Mouse (Mus musculus) embryo, embryonic 11 days (tissue): Measurements from ENCODE around the gene Wnt9a.
"Not testable (repeated sequence)": the region's sequence is repeated elsewhere in the genome, so short reads cannot be mapped to it uniquely, and the experiment has no call there.

Experiments
- DNase-seq: peaks from one replicate; pipeline ENCODE4 v3.0.0-alpha.2; 2015

The Wnt9a gene

DNA sequence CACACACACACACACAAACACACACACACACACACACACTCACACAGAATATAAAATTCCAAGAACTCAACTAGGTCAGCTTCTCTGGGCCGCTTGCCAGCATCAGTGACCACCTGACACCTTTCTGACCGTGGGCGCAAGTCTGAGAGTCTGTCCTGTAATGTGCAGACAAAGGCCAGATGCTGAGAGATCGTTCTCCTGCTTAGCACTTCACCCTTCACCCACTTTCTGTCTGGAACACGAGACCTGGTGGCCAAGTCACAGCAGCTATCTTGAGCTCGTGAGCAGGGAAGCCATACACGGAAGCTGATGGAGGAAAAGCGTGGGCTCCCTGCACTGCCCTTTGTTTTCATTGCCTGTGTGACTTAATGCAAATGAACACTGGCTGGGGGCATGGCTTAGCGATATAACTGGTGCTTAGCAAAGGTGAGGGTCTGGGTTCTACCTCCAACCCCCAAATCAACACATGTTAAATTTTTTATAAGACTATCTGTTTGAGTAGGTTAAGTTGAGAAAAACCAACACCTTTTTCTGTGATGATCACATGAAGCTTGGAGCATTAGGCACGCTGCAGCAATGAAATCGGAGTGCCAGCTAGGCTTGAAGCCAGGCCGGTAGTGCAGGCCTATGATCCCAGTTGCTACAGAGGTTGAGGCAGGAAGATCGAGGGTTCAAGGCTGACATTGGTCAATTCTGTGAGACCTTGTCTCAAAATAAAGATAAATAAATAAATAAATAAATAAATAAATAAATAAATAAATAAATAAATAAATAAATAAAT is 31.4 kb downstream of the Wnt9a start:
- DNase-seq, result no peak

DNA sequence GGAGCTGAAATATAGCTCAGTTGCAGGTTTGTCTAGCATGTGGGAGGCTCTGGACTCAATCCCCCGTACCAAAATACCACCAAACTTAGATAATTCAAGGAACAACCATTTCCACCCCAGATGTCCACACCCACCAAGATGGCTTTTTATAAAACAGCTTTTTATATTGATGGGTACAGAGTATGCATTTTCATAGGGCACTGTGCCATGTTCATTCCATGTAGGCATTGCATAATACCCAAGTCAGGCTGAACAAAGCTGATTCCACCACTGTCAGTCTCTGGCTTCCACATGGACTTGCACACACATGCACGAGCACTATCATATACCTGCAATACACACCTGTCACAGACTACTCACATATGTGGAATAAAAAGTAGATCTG is 32.0 kb downstream of the Wnt9a start:
- no peak for DNase-seq

DNA sequence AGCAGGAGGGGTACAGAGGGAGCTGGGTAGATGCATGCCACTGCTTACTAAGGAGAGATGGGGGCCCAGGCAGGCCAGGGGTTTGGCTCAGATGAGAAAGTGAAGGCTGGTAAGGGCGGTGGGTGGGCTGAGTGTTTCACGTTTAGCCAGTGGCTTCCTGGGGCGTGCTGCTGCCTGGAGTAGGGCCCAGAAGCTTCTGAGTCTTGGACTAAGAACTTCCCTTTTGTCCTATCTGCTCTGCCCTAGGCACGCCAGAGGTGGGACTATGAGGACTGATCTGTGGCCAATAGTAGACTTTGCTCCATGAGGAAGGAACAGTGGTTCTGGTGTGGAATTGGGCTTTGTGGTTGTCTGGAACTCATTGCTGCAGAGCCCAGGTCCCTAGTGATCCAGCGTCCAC is 36.2 kb downstream of the Wnt9a start:
- DNase-seq, result no peak

DNA sequence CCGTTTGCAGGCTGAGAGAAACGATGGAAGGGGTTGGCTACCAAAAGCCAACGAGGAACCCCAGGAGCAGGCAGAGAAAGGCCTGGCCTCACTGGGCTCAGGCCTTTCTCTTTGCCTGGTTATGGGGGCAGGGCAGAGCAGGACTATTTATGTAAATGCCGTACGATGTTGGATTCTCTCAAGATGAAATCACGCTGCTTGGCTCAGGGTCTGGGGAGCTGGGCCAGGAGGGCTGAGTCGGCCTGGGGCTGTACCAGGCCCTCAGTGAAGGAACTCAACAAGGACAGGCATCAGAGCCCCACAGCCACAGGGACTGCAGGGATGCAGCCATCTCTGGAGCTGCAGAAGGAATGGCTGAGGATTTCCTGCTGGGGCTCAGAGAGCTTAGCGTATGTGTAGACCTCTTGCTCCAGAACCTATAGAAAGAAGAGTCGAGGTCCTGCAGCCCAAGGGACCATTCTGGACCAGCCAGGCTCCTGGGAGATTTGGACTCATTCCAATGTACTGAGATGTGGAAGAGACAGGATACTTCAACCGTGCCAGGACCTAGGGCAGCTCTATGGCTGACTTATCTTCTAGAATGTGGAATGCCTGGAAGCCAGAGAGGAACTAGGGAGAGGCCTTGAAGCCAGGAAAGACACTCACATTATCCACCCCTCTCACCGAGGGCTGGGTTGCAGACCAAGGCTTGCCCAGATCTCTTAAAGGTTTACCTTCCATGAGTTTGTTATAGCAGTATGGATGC is 39.6 kb downstream of the Wnt9a start:
- no peak for DNase-seq

DNA sequence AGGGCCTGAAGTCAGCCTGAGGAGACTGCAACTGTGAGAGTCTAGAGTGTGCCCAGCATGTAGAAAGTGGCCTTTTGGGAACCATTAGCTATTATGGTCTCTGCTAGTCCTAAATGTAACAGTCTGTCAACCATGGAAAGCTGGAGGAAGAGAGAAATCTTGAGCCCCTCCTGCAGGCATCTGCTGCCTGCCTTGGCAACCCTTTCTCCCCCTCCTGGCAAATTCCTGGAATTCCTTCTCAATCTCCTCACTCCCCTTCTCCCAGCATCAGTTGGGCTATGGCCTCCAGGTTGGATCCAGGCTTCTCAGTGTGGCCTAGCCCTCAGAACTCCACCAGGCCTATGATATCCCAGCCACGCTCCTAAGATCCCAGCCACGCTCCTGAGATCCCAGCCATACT is 43.6 kb downstream of the Wnt9a start:
- DNase-seq, result peak; percentile 47

DNA sequence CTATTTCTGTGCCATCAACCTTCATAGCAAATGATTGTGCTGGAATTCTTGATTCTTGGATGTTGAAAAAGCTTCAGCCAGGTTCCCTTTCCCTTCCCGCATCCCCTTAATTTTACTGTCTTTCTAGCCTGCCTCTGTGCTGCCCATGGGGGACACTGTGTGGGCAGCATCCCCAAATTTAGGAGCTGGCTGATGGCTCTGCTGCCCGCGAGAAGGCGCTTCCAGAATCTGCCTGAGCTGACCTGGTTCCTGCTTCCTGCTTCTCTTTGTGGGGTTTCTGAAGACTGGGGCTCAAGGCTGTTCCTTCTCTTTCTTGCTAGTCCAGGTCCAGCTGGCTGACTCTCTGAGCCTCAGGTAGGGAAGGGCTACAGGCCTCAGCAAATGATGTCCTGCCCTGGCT is 48.1 kb downstream of the Wnt9a start:
- no peak for DNase-seq

DNA sequence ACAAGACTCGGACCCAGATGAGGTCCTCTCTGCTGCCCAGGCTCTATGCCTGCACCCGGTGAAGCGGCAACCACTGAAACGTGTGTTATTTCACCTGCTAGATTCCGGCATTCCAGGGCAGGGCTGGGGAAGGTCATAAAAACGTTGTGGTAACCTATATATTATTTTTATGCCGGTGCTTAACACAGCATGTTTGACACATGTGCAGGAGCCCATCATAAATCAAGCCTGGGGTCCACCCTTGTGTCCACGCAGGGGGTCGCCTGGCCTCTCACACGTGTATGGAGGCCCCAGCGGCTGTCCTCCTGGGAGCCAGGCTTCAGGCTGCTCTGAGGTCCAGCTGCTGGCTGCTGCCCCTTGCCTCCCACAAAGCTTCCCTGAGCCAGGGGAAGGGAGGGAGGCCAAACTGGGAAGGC is 50.2 kb downstream of the Wnt9a start:
- peak; percentile 54 for DNase-seq

DNA sequence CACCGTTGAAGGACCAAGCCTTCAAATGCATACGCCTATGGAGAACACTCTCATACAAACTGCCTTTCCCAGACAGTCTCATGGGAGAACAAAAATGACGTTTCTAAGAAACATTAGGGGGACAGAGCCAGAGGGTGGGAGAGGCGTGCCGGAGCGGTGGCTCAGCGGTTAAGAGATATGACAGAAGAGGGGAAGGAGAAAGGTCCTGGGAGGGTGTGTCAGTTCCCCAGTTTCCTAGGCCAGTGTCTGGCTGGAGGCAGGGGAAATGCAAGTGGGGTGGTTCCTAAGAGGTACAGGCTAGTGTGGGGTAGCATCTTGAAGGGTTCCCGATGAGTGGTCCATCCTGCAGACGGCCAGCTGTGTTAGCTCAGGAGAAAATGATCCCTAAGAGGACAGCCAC is 54.6 kb downstream of the Wnt9a start:
- no peak for DNase-seq

DNA sequence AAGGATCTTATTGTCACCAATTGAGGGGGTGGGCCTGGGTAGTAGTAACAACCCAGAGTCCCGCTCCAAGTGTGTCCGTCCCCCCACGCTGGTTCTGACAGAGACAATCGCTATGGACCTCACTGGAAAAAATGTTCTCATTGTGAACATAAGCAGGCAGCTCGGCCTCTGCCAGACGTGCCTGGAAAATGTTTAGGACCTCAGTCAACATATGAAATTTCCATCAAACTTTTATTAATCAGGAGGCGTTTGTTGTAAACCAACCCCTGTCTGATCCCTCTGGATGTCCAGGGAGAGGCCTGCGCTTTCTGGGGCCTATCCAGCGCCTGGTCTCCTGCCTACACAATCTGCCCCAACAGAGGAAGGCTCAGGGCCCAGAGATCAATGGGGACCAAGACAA is 57.3 kb downstream of the Wnt9a start:
- DNase-seq, result no peak

DNA sequence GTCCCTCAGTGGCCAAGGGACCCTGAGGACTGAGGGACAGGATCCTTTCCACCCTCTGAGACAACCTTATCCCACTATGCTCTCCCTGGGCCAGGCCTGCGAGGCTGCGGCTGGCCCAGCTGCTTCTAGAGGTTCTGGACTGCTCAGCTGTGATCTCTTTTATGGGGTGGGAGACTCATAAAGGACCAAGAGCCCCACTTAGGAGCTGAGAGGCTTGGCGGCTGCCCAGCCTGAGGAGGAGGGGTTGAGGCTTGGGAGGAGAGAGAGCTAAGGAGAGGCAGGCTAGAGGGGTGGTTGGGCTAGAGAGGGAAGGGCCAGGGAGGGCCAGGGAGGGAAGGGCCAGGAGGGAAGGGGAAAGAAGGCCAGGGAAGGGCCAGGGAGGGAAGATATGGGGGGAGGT is 57.7 kb downstream of the Wnt9a start:
- DNase-seq, result no peak

DNA sequence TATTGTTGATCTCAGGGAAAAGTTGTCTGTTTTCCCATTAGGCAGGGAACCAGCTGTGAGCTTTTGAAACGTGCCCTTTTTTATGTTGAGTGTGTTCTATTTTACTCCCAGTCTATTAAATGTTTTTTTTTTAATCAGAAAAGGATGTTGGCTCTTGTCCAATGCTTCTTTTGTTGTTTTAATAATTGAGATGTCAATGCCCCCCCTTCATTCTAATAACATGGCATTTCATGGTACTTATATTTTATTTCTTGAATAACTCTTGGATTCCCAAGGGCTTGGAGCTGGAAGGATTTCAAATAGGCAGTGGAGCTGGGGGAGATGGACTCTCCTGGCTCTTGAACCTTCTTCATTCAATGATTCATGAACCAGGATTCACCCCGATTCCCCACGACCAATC is 59.3 kb downstream of the Wnt9a start:
- no peak for DNase-seq

DNA sequence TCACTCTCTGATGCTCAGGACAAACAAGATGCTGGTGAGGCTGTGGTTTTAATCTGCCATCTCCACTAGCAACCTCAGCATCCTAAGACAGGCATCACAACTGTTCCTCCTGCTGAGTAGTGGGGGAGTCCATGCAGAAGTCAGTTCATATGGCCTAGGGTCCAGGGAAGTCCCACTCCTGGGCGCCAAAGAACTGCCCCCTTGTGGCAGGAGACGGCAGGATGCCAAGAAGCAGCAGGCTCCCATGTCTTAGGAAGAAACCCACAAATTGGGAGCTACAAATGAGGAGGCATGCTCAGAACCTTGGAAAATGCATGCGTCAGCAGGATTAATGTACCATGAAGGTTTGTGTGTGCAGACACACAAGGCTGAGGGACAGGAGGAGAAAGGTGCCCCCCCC is 59.9 kb downstream of the Wnt9a start:
- DNase-seq, result peak; percentile 52

DNA sequence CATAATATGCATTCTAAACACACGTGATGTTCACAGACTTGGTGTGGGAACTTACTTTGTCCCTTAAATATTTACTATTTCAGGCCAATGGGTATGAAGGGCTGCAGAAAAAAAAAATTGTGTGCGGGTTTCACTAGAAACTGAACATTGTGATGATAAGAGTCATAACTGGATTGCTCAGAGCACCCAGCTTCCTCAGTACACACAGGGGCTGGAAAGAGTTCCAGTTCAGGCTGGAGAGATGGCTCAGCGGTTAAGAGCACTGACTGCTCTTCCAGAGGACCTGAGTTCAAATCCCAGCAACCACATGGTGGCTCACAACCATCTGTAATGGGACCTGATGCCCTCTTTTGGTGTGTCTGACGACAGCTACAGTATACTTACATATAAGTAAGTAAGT is 61.2 kb downstream of the Wnt9a start:
- DNase-seq, result not testable (repeated sequence)

DNA sequence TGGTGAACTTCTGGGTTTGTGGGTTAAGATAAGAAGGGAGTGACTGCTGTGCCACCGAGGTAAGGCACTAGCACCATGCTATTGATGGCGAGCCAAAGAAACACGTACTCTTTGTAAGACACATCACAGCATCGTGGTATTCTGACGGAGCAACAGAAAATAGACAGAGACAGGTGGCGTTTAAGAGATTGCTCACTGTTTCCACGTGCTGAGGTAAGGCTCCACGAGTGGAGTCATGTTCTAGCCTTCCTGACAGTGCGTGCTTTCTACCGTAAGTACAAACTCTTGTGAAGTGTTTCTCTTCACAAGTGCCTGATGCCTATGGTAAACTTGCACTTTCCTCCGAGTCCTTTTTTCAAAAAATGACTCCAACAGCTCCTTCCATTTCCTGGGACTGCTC is 63.1 kb downstream of the Wnt9a start:
- DNase-seq, result no peak

DNA sequence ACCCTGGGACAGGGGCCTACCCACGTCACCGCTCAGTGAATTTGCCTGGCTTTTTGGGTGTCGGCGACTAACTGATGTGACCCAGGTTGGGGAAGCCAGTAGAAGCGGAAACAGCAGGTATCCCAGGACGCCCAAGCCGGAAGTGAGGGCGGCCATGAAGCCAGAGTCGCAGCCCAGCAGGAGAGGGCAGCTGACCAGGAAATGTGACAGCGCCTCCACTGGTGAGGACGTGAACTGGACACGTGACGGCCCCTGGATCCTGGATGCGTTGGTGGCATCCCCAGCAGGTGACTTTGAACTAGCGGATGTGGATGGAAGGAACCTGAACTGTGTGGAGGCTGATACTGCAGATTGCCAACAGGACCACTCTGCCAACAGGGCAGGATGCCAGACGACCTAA is 68.7 kb downstream of the Wnt9a start, which contains the start of gene Prss38:
Prss38 (minus strand) TSS at position 183 of the 400 bp plus-strand sequence.
- DNase-seq, result no peak

DNA sequence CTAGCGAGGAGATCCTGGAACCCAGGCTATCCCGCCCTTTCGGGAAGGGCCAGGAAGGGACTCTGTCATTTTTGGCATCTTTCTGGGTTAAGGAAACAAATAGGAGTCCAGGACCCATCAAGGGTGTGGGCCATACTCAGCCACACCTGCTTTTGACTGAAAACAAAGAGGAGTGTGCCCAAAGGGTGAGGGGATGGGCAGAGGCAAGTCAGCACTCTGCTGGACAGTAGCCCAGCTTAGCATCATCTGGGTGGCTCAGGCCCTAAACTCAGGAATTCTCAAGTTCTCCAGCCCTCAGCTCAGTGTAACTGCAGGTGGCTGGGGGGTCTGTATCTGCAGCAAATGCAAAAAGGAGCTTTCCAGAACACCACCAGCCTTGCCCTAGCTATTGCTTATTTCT is 71.3 kb downstream of the Wnt9a start:
- DNase-seq, result no peak

DNA sequence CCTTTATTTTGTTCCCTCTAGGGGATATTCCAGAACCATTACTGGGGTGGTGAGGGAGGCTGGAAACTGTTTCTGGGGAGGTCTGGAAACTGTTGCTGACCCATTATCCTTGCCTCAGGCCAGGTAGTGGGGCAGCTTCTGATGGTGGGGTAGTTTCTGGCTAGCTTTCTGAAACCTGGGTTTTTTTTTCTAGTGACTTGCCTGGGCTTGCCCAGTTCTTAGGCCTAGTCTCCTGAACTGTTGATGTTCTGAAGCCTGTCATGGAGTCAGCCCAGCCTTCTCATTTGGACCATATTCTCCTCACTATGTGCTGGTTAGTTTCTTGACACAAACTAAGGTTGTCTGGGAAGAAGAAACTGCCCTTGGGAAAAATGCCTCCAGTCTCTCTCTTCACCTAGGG is 72.8 kb downstream of the Wnt9a start:
- DNase-seq, result no peak
